Mouse (Mus musculus): ENCODE measurements around the gene Hal.

DNA sequence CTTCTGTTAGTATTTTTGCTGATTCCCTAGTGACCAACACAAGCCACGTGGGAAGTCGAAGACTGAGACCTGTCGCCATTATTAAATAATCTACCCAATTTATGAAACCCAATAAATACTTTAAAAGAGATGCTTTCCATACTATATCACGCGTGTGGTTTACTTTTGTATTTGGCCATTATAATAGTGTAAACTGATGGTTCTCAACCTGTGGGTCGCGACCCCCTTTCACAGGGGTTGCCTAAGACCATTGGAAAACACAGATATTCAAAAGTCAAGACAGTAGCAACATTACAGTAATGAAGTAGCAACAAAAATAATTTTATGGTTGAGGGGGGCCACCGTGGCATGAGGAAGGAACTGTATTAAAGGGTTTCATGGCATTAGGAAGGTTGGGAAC is 30.6 kb downstream of the Hal start:
- no peak for TF ChIP-seq EP300 (IDR thresholded peaks at IDR 0.05; ENCODE audit: insufficient read depth, low read depth, low read length)
- TF ChIP-seq POLR2A (IDR thresholded peaks at IDR 0.05; ENCODE audit: insufficient read depth, low read length): no peak

All from ES-Bruce4 (cell line).